Mouse (Mus musculus): Measurements from ENCODE around the gene Mon2. TPM values are rescaled to one million over a fixed set of nuclear protein-coding genes. Genes with fewer than 3 reads are reported as not detected.
"Not testable (repeated sequence)": the region's sequence is repeated elsewhere in the genome, so short reads cannot be mapped to it uniquely, and the experiment has no call there.

Mon2 gene
- total RNA-seq, 1 experiment from 2014 or later, result 63.2 TPM

- ATAC-seq (replicated peaks; ENCODE audit: insufficient number of reproducible peaks, low FRiP score, low TSS enrichment, poor library complexity, severe bottlenecking), result no peak
Observed at GRCm38 (mm10) chr10:122982909-122983578, 93.3 kb downstream of the Mon2 start.

DNA sequence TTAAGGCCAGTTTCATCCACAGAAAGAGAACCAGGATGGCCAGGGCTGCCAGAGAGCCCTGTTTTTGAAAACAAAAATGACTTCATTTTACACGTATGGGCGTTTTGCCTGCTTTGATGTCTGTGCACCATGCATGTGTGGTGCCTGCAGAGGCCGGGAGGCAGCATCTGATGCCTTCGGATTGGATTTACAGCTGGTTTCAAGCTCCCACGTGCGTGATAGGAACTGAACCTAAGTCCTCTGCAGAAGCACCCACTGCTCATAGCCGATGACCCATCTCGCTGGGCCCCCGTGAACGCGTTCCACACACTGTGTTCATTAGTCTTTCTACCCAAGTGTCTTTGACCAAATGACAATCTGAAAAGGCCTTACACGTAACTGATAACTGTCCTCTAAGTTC lies 96.2 kb downstream of the Mon2 start:
- 0 out of 2 replicates have a peak, but pooled peaks have one; percentile 11 for ATAC-seq (replicated peaks; ENCODE audit: insufficient number of reproducible peaks, low FRiP score, low TSS enrichment, poor library complexity, severe bottlenecking)

- ATAC-seq (replicated peaks; ENCODE audit: insufficient number of reproducible peaks, low FRiP score, low TSS enrichment, poor library complexity, severe bottlenecking), result no peak
Observed at GRCm38 (mm10) chr10:122979356-122979755, 96.9 kb downstream of the Mon2 start.

- no peak for ATAC-seq (replicated peaks; ENCODE audit: insufficient number of reproducible peaks, low FRiP score, low TSS enrichment, poor library complexity, severe bottlenecking)
Observed at GRCm38 (mm10) chr10:122976038-122976437, 100.3 kb downstream of the Mon2 start.

DNA sequence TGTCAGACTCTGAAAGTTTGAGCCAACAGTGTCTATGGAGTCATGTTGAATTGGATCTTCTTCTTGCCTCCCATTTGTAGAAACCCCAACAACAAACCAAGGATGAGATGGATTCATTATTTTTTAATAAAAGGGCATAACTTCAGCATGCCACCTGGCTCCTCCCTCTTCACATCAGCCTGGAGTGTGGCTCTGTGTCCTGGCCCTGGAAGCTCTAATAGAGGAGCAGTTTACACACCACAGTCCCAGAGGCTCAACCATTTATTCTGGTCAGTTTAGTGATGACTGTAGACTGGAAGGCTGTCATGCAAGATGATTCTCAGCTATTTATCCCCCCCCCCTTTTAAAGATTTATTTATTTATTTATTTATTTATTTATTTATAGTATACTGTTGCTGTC lies 103.1 kb downstream of the Mon2 start:
- ATAC-seq (replicated peaks; ENCODE audit: insufficient number of reproducible peaks, low FRiP score, low TSS enrichment, poor library complexity, severe bottlenecking), result no peak

DNA sequence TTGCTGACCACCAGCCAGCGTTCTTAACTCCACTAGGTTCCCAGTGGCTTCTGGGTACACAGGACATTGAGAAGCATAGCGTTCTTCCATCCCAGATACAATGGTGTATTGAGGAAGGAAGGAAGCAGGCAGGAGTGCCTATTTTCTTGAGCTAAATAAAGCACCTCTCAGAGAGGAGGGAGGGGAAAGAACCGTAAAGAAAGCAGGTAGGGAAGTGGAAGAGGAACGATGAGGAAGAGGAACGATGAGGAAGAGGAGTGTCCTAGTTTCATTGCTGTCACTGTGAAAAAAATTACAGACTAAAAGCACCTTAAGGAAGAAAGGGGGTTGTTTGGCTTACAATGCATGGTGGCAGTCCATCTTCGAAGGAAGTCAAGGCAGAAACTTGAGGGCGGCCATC lies 106.1 kb downstream of the Mon2 start:
- ATAC-seq (replicated peaks; ENCODE audit: insufficient number of reproducible peaks, low FRiP score, low TSS enrichment, poor library complexity, severe bottlenecking), result peak; percentile 19; the same call in 1 of the 2 replicates

- no peak for ATAC-seq (replicated peaks; ENCODE audit: insufficient number of reproducible peaks, low FRiP score, low TSS enrichment, poor library complexity, severe bottlenecking)
Observed at GRCm38 (mm10) chr10:122966421-122966820, 109.9 kb downstream of the Mon2 start.

GRCm38 (mm10) chr10:122965650-122966049 lies 110.7 kb downstream of the Mon2 start:
- ATAC-seq (replicated peaks; ENCODE audit: insufficient number of reproducible peaks, low FRiP score, low TSS enrichment, poor library complexity, severe bottlenecking), result not testable (repeated sequence)

GRCm38 (mm10) chr10:122964241-122964636 lies 112.1 kb downstream of the Mon2 start:
- no peak for ATAC-seq (replicated peaks; ENCODE audit: insufficient number of reproducible peaks, low FRiP score, low TSS enrichment, poor library complexity, severe bottlenecking)

DNA sequence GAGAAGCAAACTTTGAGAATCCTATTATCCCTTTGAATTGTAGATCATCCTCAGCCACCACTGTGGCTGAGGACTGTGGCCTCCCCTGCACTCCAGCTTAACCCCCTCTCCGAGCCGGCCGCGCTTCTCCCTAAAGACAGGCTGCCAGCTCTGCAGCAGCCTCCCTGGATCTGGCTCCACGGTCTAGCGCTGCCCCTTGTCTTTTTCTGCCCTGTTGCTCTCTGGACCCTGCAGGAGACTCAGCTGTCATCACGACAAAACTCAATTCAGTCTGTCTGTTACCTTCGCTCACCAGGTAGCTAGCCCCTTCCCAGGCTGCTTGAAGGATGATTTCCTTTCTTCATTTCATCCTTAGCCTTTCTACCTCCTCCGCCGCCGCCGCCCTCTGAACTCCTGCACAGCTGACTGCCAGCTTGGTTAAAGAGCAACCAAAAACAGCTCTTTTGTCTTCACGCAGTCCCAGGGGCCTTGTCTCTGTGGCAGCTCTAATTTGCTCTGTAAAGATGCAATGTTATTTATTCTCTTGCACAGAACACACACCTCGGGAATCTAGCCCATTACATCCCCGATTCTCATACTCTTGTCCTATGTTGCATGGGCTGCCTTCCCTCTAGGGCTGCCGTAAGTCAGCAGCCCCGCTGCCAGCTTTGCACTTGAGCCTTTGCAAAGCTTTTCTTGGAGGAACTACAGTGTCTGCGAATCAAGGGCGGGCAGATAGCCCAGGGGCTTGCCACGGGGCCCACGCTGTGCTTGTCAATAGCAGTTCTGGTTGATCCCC lies 112.7 kb downstream of the Mon2 start:
- no peak for ATAC-seq (replicated peaks; ENCODE audit: insufficient number of reproducible peaks, low FRiP score, low TSS enrichment, poor library complexity, severe bottlenecking)

GRCm38 (mm10) chr10:122962651-122963050 lies 113.7 kb downstream of the Mon2 start:
- no peak for ATAC-seq (replicated peaks; ENCODE audit: insufficient number of reproducible peaks, low FRiP score, low TSS enrichment, poor library complexity, severe bottlenecking)

DNA sequence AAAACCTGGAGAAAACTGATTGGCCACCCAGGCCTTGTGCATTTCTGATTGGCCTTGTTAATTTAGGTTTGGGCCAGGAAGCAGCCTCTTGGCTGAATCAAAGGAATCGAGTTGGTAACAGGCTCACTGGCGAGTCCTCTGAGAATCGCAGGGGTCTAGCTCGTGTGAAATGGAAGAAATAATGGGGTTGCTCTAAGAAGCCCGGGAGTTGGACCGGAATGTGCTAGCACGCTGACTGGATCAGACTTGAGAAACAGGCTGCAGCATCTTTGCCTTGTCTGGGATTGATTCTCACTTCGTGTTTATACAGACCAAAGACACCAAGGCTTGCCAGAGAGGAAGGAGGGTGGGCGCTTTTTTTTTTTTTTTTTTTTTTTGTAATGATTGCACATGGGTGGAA lies 114.8 kb downstream of the Mon2 start:
- ATAC-seq (replicated peaks; ENCODE audit: insufficient number of reproducible peaks, low FRiP score, low TSS enrichment, poor library complexity, severe bottlenecking), result no peak

DNA sequence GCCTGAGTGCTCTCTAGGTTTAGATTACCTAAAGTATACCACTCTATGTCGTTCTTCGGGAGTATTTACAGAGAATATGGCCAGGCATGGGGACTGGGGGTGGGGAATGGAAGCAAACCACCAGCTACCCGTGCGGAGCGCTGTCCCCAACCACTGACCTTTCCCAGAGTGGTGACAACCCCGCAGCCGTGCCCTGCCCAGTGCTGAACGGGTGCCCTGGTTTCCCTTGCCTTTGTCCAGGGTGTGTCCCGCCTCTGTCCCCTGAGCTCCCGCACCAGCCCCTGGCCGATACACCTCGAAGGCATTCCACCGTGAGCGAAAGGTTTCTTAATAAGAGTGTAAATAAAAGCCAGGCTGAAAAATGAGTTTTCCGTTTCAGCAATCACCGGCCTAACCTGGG lies 115.6 kb downstream of the Mon2 start:
- ATAC-seq (replicated peaks; ENCODE audit: insufficient number of reproducible peaks, low FRiP score, low TSS enrichment, poor library complexity, severe bottlenecking), result no peak

DNA sequence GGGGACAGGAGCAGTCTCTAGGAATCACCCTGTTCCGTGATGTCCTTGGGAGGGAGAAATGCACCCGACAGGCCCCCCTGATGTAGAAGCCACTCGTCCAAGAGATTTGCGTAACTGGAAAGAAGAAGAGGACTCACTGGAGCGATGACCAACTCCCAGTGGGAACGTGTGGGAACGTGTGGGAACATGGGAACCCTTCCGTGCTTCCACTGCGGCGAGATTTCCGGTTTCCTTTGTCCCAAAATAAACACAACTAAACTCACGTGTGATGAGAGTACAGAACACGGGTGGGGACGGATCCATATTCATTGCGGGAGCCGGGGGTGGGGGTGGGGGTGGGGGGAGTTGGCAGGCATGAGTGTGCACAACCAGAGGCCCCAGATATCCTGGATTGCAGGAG lies 116.1 kb downstream of the Mon2 start:
- ATAC-seq (replicated peaks; ENCODE audit: insufficient number of reproducible peaks, low FRiP score, low TSS enrichment, poor library complexity, severe bottlenecking), result no peak

DNA sequence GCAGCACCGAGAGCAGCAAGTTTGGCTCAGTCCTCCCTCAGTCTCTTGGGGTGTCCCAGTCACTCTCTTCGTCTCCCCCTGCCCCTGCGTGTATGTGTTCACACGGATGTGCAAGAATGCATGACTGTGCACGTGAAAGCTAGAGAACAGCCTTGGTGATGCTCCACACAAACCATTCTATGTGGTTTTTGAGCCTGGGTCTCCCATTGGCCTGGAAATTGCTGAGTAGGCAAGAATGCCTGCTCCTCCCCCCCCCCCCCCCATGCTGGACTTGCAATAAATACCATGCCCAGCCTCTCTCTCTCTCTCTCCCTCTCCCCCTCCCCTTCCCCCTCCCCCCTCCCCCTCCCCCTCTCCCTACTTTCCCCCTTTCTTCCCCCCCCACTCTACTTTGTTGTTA lies 117.6 kb downstream of the Mon2 start:
- ATAC-seq (replicated peaks; ENCODE audit: insufficient number of reproducible peaks, low FRiP score, low TSS enrichment, poor library complexity, severe bottlenecking), result no peak

- no peak for ATAC-seq (replicated peaks; ENCODE audit: insufficient number of reproducible peaks, low FRiP score, low TSS enrichment, poor library complexity, severe bottlenecking)
Observed at GRCm38 (mm10) chr10:122957918-122958317, 118.4 kb downstream of the Mon2 start.

GRCm38 (mm10) chr10:122953576-122953975 lies 122.7 kb downstream of the Mon2 start:
- no peak for ATAC-seq (replicated peaks; ENCODE audit: insufficient number of reproducible peaks, low FRiP score, low TSS enrichment, poor library complexity, severe bottlenecking)

DNA sequence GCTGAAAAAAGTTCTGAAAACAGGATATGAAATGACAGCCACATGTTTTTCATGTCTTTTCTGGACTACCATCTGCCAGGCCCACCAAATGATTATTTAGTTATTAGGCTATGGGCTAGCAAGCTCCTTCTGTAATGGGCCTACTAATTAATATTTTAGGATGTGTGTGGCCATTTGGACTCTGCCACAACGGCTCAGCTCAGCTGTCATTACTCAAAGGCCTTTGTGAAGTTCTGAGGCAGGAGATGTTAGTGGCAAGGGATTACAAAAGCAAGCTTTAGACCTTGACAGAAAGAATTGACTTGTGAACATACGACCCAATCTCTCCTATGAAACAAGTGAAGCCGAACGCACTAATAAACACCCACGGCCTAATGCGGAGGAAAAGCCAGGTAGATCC lies 125.3 kb downstream of the Mon2 start:
- ATAC-seq (replicated peaks; ENCODE audit: insufficient number of reproducible peaks, low FRiP score, low TSS enrichment, poor library complexity, severe bottlenecking), result no peak

DNA sequence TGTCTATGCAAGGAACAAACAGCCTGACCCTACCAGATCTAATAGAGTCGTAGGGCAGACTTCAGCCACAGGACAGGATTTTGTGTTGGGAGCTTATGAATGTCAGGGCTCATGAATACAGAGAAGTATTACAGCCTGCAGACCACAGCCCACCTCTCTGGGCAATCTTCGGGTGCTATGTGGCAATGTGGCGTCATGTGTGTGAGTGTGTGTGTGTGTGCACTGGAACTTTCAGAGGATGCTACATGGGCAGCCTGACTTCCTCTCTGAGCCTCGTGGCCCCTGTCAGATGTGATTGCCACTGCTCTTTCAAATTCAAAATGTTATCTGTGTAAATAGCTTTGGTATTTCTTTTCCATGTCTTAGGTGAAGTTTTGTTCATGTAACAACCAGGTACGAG lies 131.4 kb downstream of the Mon2 start:
- ATAC-seq (replicated peaks; ENCODE audit: insufficient number of reproducible peaks, low FRiP score, low TSS enrichment, poor library complexity, severe bottlenecking), result 0 out of 2 replicates have a peak, but pooled peaks have one; percentile 34

DNA sequence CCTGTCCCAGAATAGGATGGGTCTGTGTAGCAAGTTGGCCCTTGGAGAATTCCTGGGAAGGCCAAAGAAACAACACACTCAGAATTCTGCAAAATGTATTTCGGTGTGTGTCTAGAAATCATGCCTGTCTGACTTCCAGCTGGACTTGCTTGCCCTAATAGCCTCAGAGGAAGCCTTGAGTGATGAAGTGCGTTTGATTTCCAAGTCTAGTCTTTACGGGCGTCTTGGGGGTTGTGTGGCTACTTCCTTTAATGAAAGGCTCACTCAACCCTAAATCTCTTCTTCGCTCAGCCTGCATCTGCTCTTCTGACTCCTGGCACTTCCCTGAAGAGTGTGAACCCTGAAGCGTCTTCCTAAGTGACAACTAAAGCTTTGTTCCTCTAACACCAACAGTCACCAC lies 132.5 kb downstream of the Mon2 start:
- no peak for ATAC-seq (replicated peaks; ENCODE audit: insufficient number of reproducible peaks, low FRiP score, low TSS enrichment, poor library complexity, severe bottlenecking)

All from monocyte, adult 5-6 weeks (primary cell).